Comparison of ENCODE assay signal across 9 mouse cellular contexts in the genomic region with DNA sequence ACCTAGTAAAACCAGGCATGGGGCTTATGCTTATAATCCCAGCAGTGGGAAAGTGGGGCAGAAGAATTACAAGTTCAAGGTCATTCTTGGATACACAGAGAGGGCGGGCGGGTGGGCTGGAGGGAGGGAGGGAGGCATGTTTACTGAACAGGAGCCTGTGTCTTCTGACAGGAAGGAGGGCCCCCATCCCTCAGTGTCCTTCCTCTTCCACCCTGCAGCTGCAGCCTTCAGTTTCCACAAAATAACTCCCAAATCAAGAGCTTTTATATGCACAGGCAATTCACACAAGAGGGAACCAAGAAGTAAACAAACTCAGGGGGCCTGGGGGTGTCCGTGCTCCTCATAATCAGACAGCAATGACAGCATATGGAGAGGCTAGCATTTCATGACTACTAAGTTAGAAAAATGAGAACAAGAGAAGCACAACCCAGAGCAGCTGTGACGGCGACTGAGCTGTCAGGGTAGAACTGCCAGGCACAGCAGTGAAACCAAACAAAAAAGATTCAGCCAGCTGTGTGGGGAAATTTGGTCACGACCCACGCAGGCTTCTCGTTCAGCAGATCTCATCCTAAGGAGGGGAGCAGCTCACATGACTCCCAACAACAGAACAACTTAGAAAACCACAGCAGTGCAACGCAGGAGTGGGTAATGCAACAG.
A peak's percentile ranks its signal among the peaks of the same experiment; 100 is the strongest.
DNase-seq lines count a peak whose midpoint lies in the region; ATAC-seq lines count a peak whose summit lies in the region.
"Had no signal": no experiment of that assay in that cellular context is flagged by ENCODE, and none has a peak within 500 bp of the region (broad histone marks: within the 10 kb centered on the region; RNA-seq: fewer than 3 reads in every experiment).

No protein-coding gene starts in this region.

- DNase-seq in frontal cortex, postnatal 25 days (ENCODE audit: low spot score in 2 of 2): no peak
- peak; percentile 44 to 48 for DNase-seq in right cerebral cortex, adult 2 months (ENCODE audit: low spot score in 2 of 2)
- DNase-seq in right cerebral cortex, postnatal 4 days: no peak
- peak; percentile 17 for DNase-seq in lung, postnatal 36 days
- peak; percentile 76 for DNase-seq in thymus, postnatal 4 days
- no peak for DNase-seq in heart, postnatal 4 days
- DNase-seq in adrenal gland, postnatal 36 days: no peak
- DNase-seq: lung, embryonic 14.5 days had no signal

- ATAC-seq in frontal cortex, adult (ENCODE audit: low TSS enrichment): peak; percentile 50

Comparison
In these comparisons a context has a peak if more than half of its experiments do, and no peak if none do; other contexts are left out.
1. DNase-seq: peak in right cerebral cortex, adult 2 months (2 of 2), lung, postnatal 36 days (single experiment) and thymus, postnatal 4 days (single experiment); none in frontal cortex, postnatal 25 days (0 of 2), right cerebral cortex, postnatal 4 days (single experiment), heart, postnatal 4 days (single experiment) and adrenal gland, postnatal 36 days (0 of 2).